Mouse (Mus musculus) CH12.LX (cell line): Measurements from ENCODE around the gene Ccnd3. TPM values are rescaled to one million over a fixed set of nuclear protein-coding genes. Genes with fewer than 3 reads are reported as not detected.

Source experiments
- DNase-seq: peaks from one replicate; pipeline ENCODE4 v3.0.0-alpha.2; 2013; ENCODE audit errors: extremely low read depth
- H3K27ac ChIP-seq: 2 replicates; pipeline ENCODE4 v1.5.1; 2012; ENCODE audit warnings: low read depth, mild to moderate bottlenecking, control low read depth, moderate library complexity; ENCODE audit not compliant: insufficient read depth
- H3K27me3 ChIP-seq: replicated peaks from 2 replicates; pipeline ENCODE3; 2012; ENCODE audit warnings: inconsistent platforms
- H3K36me3 ChIP-seq, 2 experiments: replicated peaks in 1 of 2; 2 replicates each; pipeline versions ENCODE3 to v1.6.1; 2012; ENCODE audit warnings: inconsistent platforms in 1 of 2, low read length in 1 of 2, mild to moderate bottlenecking in 1 of 2, mixed read lengths in 1 of 2, moderate library complexity in 1 of 2; ENCODE audit not compliant: control insufficient read depth in 1 of 2, insufficient read depth in 1 of 2
- H3K4me1 ChIP-seq, 2 experiments: 2 replicates each; pipeline ENCODE4 v1.6.1; 2012; ENCODE audit warnings: inconsistent platforms in 1 of 2, moderate library complexity in 1 of 2; ENCODE audit not compliant: insufficient read depth in 2 of 2, control insufficient read depth in 1 of 2
- H3K4me2 ChIP-seq: 2 replicates; pipeline ENCODE4 v1.6.1; 2012; ENCODE audit warnings: low read depth, mild to moderate bottlenecking, control low read depth; ENCODE audit not compliant: poor library complexity, insufficient read depth, severe bottlenecking
- H3K4me3 ChIP-seq, 3 experiments: fragments of 150-350 bp in 1 of 3; sonication (generic) in 1 of 3; replicated peaks in 1 of 3; 2 replicates each; pipeline versions ENCODE3 to v1.5.1; 2011 to 2012; ENCODE audit warnings: low read depth in 2 of 3, low read length in 2 of 3, mild to moderate bottlenecking in 2 of 3, moderate library complexity in 2 of 3, control low read depth in 1 of 3, improper control_type of control experiment in 1 of 3, inconsistent platforms in 1 of 3, mixed read lengths in 1 of 3; ENCODE audit not compliant: poor library complexity in 1 of 3
- H3K79me2 ChIP-seq: replicated peaks from 2 replicates; pipeline ENCODE4 v1.6.1; 2012; ENCODE audit warnings: mild to moderate bottlenecking, moderate library complexity; ENCODE audit not compliant: control insufficient read depth, poor library complexity, insufficient read depth, severe bottlenecking; ENCODE audit errors: extremely low read depth
- H3K9ac ChIP-seq: 2 replicates; pipeline ENCODE4 v1.6.1; 2012; ENCODE audit warnings: low read depth, mild to moderate bottlenecking, control low read depth, moderate library complexity; ENCODE audit not compliant: insufficient read depth
- H3K9me3 ChIP-seq: replicated peaks from 2 replicates; pipeline ENCODE3; 2012; ENCODE audit warnings: low read length, inconsistent platforms, mixed read lengths
- BHLHE40 ChIP-seq: IDR thresholded peaks from 2 replicates; pipeline ENCODE4 v1.6.1; 2011; ENCODE audit warnings: mild to moderate bottlenecking, low read depth, low read length, improper control_type of control experiment
- CHD2 ChIP-seq: IDR thresholded peaks from 2 replicates; pipeline ENCODE4 v1.6.1; 2011; ENCODE audit warnings: low read length, improper control_type of control experiment
- CTCF ChIP-seq, 2 experiments: IDR thresholded peaks in 1 of 2; conservative IDR thresholded peaks in 1 of 2; 2 replicates each; pipeline ENCODE4 v1.5.1; 2011 to 2012; ENCODE audit warnings: low read depth in 2 of 2, low read length in 2 of 2, improper control_type of control experiment in 1 of 2, inconsistent platforms in 1 of 2, mild to moderate bottlenecking in 1 of 2, moderate library complexity in 1 of 2
- E2F4 ChIP-seq: IDR thresholded peaks from 2 replicates; pipeline ENCODE4 v1.6.1; 2011; ENCODE audit warnings: low read depth, low read length, improper control_type of control experiment; ENCODE audit not compliant: insufficient replicate concordance
- ELF1 ChIP-seq: IDR thresholded peaks from 2 replicates; pipeline ENCODE4 v1.6.1; 2014; ENCODE audit warnings: low read depth, mild to moderate bottlenecking, inconsistent platforms, low read length, improper control_type of control experiment
- EP300 ChIP-seq: IDR thresholded peaks from 2 replicates; pipeline ENCODE4 v1.6.1; 2011; ENCODE audit warnings: low read length, improper control_type of control experiment
- HCFC1 ChIP-seq: IDR thresholded peaks from 2 replicates; pipeline ENCODE4 v1.6.1; 2012; ENCODE audit warnings: low read depth, mild to moderate bottlenecking, inconsistent platforms, low read length, improper control_type of control experiment
- JUN ChIP-seq: IDR thresholded peaks from 2 replicates; pipeline ENCODE4 v1.6.1; 2011; ENCODE audit warnings: low read depth, mild to moderate bottlenecking, low read length, improper control_type of control experiment, moderate library complexity; ENCODE audit not compliant: insufficient read depth
- JUND ChIP-seq: conservative IDR thresholded peaks from 2 replicates; pipeline ENCODE4 v1.6.1; 2011; ENCODE audit warnings: low read depth, low read length, improper control_type of control experiment
- MAFK ChIP-seq: IDR thresholded peaks from 2 replicates; pipeline ENCODE4 v1.6.1; 2011; ENCODE audit warnings: low read length, improper control_type of control experiment; ENCODE audit not compliant: insufficient replicate concordance
- MXI1 ChIP-seq: IDR thresholded peaks from 2 replicates; pipeline ENCODE4 v1.6.1; 2011; ENCODE audit warnings: mild to moderate bottlenecking, low read depth, low read length, improper control_type of control experiment
- MYC ChIP-seq: IDR thresholded peaks from 2 replicates; pipeline ENCODE4 v1.6.1; 2011; ENCODE audit warnings: low read depth, mild to moderate bottlenecking, improper control_type of control experiment, low read length
- POLR2A ChIP-seq: IDR thresholded peaks from 2 replicates; pipeline ENCODE4 v1.6.1; 2011; ENCODE audit warnings: low read depth, mild to moderate bottlenecking, improper control_type of control experiment, low read length
- RAD21 ChIP-seq: IDR thresholded peaks from 2 replicates; pipeline ENCODE4 v1.6.1; 2011; ENCODE audit warnings: low read depth, mild to moderate bottlenecking, low read length, improper control_type of control experiment, moderate library complexity
- RCOR1 ChIP-seq: conservative IDR thresholded peaks from 2 replicates; pipeline ENCODE4 v1.6.1; 2012; ENCODE audit warnings: low read depth, mild to moderate bottlenecking, inconsistent platforms, low read length, improper control_type of control experiment
- SIN3A ChIP-seq: IDR thresholded peaks from 2 replicates; pipeline ENCODE4 v1.6.1; 2012; ENCODE audit warnings: low read length, improper control_type of control experiment, inconsistent platforms
- SMC3 ChIP-seq: IDR thresholded peaks from 2 replicates; pipeline ENCODE4 v1.6.1; 2011; ENCODE audit warnings: low read depth, low read length, improper control_type of control experiment
- TBP ChIP-seq: conservative IDR thresholded peaks from 2 replicates; pipeline ENCODE4 v1.6.1; 2011; ENCODE audit warnings: low read depth, low read length, improper control_type of control experiment
- TCF12 ChIP-seq: IDR thresholded peaks from 2 replicates; pipeline ENCODE4 v1.6.1; 2014; ENCODE audit warnings: low read depth, mild to moderate bottlenecking, inconsistent platforms, low read length, improper control_type of control experiment
- USF1 ChIP-seq: IDR thresholded peaks from 2 replicates; pipeline ENCODE4 v1.6.1; 2014; ENCODE audit warnings: low read depth, mild to moderate bottlenecking, inconsistent platforms, low read length, improper control_type of control experiment
- ZKSCAN1 ChIP-seq: IDR thresholded peaks from 2 replicates; pipeline ENCODE4 v1.6.1; 2012; ENCODE audit warnings: low read depth, inconsistent platforms, low read length, improper control_type of control experiment, borderline replicate concordance
- ZNF384 ChIP-seq: IDR thresholded peaks from 2 replicates; pipeline ENCODE4 v1.6.1; 2012; ENCODE audit warnings: low read depth, low read length, improper control_type of control experiment, inconsistent platforms
- dilution Hi-C: fragments of 300-500 bp; cut with MboI; formaldehyde crosslinking; loops from 2 replicates; pipeline ENCODE4 v1.14.3; 2020; ENCODE audit warnings: low sequenced_read_pairs; ENCODE audit not compliant: extremely low pct_unique_long_range_greater_than_20kb, extremely low pct_ligation_motif_present
- in situ Hi-C: fragments of 300-500 bp; cut with MboI; formaldehyde crosslinking; loops from 3 replicates; pipeline ENCODE4 v1.14.3; 2019; ENCODE audit warnings: low sequenced_read_pairs, low pct_ligation_motif_present, low pct_unique_long_range_greater_than_20kb, mixed read lengths
- polyA plus RNA-seq: library from polyadenylated mRNA; unstranded; fragments of >175 nt; gene quantifications from 2 replicates; pipeline ENCODE4 v1.2.1, GENCODE M21; 2012; ENCODE audit warnings: low read depth; ENCODE audit not compliant: insufficient read length
- total RNA-seq, 2 experiments: library from RNA; depleted of rRNA; stranded (reverse); fragments of 300-350 nt in 1 of 2; fragments of >200 nt in 1 of 2; gene quantifications; 2 replicates each; pipeline ENCODE4 v1.2.3; 2012 to 2014

Ccnd3 gene
- total and polyA plus RNA-seq, 3 experiments: 30.6 to 121 (median 48.7) TPM

DNA sequence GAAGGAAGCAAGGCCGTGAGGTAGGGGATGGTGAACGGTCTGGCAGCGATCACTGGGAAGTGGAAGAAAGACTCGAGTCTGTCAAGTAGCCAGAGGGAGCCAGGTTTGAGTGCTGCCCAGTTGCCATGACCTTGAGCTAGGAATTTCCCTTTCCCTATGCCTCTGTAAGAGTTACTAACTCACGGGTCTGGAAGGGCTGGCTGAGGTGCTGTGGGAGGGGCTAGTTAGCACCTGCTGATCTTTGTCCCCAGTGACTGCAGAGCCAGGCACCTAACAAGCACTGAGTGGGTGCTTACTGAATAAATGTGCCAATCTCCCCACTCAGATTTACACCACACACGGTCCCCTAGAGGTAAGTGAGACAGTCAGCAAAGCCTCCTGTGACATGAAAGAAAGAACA is 11.2 kb upstream of the Ccnd3 start:
- H3K9me3 ChIP-seq: no peaks in the 10 kb centered on the region
- no peak overlapping the region for H3K9ac ChIP-seq
- TF ChIP-seq MAFK: no peak
- no peak for TF ChIP-seq POLR2A
- no peak for TF ChIP-seq ELF1
- no peak for TF ChIP-seq USF1
- no peak for TF ChIP-seq TCF12
- no peak for TF ChIP-seq E2F4
- no peak for TF ChIP-seq HCFC1
- TF ChIP-seq RCOR1: no peak
- no peak for TF ChIP-seq BHLHE40
- TF ChIP-seq JUND: no peak
- TF ChIP-seq JUN: no peak
- TF ChIP-seq RAD21: no peak
- no peak for TF ChIP-seq TBP
- no peak for TF ChIP-seq SIN3A
- TF ChIP-seq MYC: no peak
- no peak for TF ChIP-seq SMC3
- TF ChIP-seq ZNF384: no peak
- TF ChIP-seq EP300: no peak
- no peak for TF ChIP-seq CHD2
- TF ChIP-seq, all 38 proteins: peak for 0
- Histone ChIP-seq H3K27ac (no peak overlapping the region), H3K36me3 (peaks cover 86 to 91% of the 10 kb centered on the region in 2 experiments), H3K79me2 (no peaks in the 10 kb centered on the region), H3K27me3 (no peaks in the 10 kb centered on the region), H3K4me3 (no peak overlapping the region), H3K4me1 (no peaks in the 10 kb centered on the region), H3K4me2 (no peak overlapping the region)
- in situ Hi-C loops (no loop called here), dilution Hi-C loops (no loop called here)
- DNase-seq: no peak

GRCm38 (mm10) chr17:47494132-47494531 is 10.7 kb upstream of the Ccnd3 start:
- no peak overlapping the region for H3K27ac ChIP-seq
- no peaks in the 10 kb centered on the region for H3K79me2 ChIP-seq
- dilution Hi-C loops (no loop called here), in situ Hi-C loops (no loop called here)
- H3K4me3 ChIP-seq: no peak overlapping the region
- TF ChIP-seq HCFC1 (no peak), TBP (no peak), CHD2 (no peak), EP300 (no peak), MXI1 (no peak), USF1 (no peak), ZKSCAN1 (no peak), RCOR1 (no peak), CTCF (conservative IDR thresholded peaks at IDR 0.05 in 1 of 2, IDR thresholded peaks at IDR 0.05 in 1 of 2; ENCODE audit: low read depth in 2 of 2, low read length in 2 of 2) (no peak)
- no peaks in the 10 kb centered on the region for H3K9me3 ChIP-seq
- H3K9ac ChIP-seq: no peak overlapping the region
- no peak for DNase-seq
- peaks cover 85 to 91% of the 10 kb centered on the region in 2 experiments for H3K36me3 ChIP-seq
- no peaks in the 10 kb centered on the region for H3K4me1 ChIP-seq
- H3K27me3 ChIP-seq: no peaks in the 10 kb centered on the region
- no peak overlapping the region for H3K4me2 ChIP-seq
